Mouse (Mus musculus): ENCODE measurements around the gene Tgif2.
A peak's percentile ranks its signal among the peaks of the same experiment; 100 is the strongest.
"Not testable (repeated sequence)": the region's sequence is repeated elsewhere in the genome, so short reads cannot be mapped to it uniquely, and the experiment has no call there.

The Tgif2 gene

GRCm38 (mm10) chr2:156874760-156875510, 35.1 kb downstream of the Tgif2 start:
- DNase-seq (ENCODE audit: low read depth, low spot score) = no peak

DNA sequence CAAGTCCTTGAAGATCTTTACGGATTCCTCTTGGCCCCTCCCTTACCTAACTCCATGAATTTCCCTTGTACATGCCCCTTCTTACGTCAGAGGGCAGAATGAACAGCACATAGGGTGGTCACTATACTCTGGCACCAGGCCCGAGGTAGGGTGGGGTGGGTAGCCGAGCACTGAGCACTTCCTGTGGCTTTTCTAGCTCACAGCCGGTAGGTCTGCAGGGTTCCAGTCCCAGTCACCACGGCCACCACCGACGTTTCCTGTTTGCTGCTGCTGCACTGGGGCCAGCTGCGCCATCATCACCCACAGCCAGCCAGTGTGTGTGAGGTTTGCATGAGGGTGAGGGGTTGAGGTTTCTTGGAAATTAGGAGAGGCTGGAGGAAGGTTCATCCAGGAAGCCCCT, 37.9 kb downstream of the Tgif2 start:
- DNase-seq (ENCODE audit: low read depth, low spot score) = no peak

DNA sequence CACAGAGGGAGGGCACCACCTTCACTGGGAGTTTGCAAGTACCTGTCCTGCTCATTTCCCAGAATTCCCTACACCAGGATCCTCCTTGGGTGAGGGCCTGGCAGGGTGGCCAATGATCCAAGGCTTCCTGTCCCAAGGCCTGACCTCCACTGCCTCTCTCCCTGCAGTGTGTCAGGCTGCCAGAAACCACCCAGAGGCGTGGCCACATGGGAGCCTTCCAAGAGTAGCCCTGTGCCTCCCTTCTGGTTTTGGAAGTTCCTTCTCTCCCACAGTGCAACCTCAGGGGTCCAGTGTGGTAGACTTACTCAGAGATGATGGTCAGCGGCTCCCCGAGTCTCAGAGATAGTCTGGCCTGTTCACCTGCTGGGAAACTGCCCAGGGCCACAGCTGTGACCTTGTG, 39.7 kb downstream of the Tgif2 start:
- DNase-seq (ENCODE audit: low read depth, low spot score) = no peak

GRCm38 (mm10) chr2:156882431-156883001, 42.7 kb downstream of the Tgif2 start:
- DNase-seq (ENCODE audit: low read depth, low spot score) = no peak

GRCm38 (mm10) chr2:156884396-156885211, 44.8 kb downstream of the Tgif2 start:
- DNase-seq (ENCODE audit: low read depth, low spot score) = no peak

- not testable (repeated sequence) for DNase-seq (ENCODE audit: low read depth, low spot score)
Observed at GRCm38 (mm10) chr2:156885666-156886065, 45.9 kb downstream of the Tgif2 start.

DNA sequence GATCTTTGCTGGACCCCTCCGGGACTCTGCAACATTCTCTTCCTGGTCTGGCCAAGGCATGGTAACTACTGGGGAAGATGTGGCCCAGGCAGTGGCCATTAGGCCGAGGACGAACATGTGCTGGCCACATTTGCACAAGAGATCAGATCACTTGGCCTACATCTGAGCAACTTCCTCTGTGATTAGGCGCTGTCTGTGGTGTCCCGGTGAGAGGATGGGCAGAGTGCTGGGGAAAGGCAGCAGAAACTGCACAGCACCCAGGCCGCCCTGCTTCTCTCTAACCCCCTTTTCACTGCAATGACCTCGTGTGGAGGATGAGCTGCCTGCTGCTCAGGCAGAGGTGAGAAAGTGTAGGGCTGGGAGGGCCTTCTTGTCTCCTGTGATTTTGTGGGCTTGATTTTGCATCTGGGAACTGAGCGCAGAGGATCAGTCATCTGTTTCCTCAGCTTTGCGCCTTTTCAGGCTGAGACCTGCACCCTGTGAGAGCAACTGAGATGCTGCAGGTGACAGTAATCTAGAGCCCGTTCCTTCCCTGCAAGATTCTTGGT, 46.4 kb downstream of the Tgif2 start:
- no peak for DNase-seq (ENCODE audit: low read depth, low spot score)

DNA sequence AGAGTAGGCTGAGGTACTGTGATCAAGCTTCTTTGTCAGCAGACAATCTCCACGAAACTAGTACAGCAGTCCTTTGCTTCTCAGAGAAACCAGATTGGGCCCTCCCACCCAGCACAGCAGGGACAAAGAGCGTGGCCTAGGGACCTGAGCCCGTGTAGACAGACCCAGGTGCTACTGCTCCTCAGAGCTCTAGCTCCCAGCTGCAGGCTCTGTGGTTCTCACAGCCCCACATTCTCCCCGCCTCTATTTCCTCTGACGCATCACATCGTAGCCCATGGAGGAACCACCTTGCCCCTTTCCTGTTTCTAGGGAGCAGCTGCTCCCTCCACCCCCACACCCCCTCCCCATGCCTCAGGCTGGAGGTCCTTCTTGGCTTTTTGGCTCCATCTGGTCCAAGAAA, 47.2 kb downstream of the Tgif2 start, which contains the start of gene Sla2:
Gene Sla2, minus strand, starts transcription at position 176 of the 400 bp plus-strand sequence.
- no peak for DNase-seq (ENCODE audit: low read depth, low spot score)

DNA sequence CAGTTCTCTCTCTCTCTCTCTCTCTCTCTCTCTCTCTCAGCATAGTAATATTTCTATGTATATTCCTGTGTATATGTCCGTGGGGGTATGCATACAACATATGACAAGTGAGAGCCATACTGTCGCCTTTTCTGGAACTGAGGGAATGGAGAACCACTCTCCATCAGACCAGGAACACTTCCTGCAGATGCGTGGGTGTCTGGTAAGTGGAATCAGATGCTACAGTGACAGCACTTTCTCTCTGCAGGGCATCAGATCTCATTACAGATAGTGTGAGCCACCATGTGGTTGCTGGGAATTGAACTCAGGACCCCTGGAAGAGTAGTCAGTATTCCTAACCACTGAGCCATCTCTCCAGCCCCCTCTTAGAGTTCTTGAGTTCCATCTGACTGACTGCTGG, 48.7 kb downstream of the Tgif2 start:
- DNase-seq (ENCODE audit: low read depth, low spot score) = no peak

DNA sequence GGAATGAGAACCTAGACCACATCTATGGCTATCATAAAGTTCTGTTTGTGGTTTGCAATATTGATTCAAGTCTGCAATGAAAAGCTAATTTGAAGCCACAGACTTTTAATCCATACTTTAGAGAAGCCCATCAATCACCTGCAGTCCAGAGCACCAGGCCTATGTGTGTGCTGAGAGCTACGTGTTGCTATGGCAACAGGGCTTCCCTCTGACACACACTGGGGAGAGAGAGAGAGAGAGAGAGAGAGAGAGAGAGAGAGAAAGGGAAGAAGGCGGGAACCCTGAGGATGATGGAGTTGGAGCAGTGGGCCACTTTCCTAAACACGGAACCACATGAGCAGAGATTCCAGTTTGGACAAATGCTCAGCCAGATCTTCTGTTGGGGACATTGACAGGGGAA, 52.4 kb downstream of the Tgif2 start:
- peak; percentile 69 for DNase-seq (ENCODE audit: low read depth, low spot score)

GRCm38 (mm10) chr2:156892821-156893220, 53.0 kb downstream of the Tgif2 start:
- no peak for DNase-seq (ENCODE audit: low read depth, low spot score)

GRCm38 (mm10) chr2:156894496-156895265, 54.9 kb downstream of the Tgif2 start:
- no peak for DNase-seq (ENCODE audit: low read depth, low spot score)

DNA sequence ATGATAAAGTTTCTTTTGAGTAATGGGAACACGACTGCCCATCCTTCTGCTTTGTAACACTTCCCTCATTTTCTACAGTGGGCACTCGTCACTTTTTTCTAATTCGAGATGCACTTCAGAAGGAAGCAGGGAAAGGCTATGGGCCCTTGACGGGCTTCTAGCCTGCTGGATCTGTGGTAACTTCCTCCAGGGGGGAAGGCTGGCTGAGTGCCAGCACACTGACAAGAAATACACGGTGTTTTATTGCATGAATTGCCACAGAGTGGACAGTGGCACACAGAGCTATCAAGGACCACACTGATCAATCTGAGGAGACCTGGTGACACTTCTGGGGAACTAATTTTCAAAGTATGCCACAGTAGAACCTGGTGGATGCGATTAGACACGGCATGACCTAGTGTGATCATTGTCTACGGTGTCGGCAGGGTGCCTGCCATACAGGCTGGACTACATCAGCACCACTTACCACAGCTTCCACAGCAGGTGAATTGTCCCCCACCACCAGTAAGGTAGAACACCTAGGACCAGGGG, 56.6 kb downstream of the Tgif2 start:
- DNase-seq (ENCODE audit: low read depth, low spot score) = peak; percentile 12

DNA sequence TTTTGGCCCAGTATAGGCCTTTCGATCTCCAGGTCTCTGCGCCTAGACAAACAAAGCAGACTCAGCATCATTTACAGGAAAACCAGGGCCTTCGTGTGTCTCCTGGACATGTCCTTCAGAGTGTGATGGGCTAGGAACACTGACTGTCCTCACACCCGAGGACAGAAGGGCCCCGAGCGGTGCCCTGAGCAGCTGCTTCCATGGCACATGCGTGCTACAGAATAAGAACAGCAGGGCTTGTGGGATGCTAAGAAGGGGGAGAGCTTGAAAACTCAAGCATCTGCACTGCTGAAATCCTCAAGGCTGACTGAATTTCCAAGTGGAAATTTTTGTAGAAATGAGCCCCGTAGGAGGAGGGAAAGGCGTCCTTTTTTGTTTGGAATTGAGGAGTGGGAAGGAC, 57.2 kb downstream of the Tgif2 start:
- no peak for DNase-seq (ENCODE audit: low read depth, low spot score)

- no peak for DNase-seq (ENCODE audit: low read depth, low spot score)
Observed at GRCm38 (mm10) chr2:156898374-156898773, 58.6 kb downstream of the Tgif2 start.

DNA sequence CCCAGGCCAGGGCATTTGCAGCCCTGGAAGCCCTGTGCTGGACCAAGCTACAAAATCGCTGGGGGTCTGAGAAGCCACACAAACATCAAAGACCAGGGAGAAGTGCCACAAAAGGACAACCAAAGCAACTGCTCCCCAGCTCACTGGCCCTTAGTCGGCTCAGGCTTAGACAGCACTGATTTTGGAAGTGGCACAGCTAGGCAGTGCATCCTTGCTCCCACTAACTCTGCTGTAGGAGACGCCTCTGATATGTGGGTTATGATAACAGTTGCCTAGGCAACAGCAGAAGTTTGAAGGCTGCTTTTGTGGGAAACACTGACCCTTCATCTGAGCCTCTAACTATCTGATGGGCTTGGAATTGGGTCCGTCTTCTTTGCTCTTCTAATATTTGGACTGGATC, 59.4 kb downstream of the Tgif2 start:
- no peak for DNase-seq (ENCODE audit: low read depth, low spot score)

- no peak for DNase-seq (ENCODE audit: low read depth, low spot score)
Observed at GRCm38 (mm10) chr2:156901344-156901743, 61.5 kb downstream of the Tgif2 start.

- DNase-seq (ENCODE audit: low read depth, low spot score) = no peak
Observed at GRCm38 (mm10) chr2:156901883-156902282, 62.1 kb downstream of the Tgif2 start.

GRCm38 (mm10) chr2:156902411-156902810, 62.6 kb downstream of the Tgif2 start:
- not testable (repeated sequence) for DNase-seq (ENCODE audit: low read depth, low spot score)

GRCm38 (mm10) chr2:156903367-156903766, 63.6 kb downstream of the Tgif2 start:
- DNase-seq (ENCODE audit: low read depth, low spot score) = no peak
